Mouse (Mus musculus) cerebellum, postnatal 36 days (tissue): ENCODE measurements at regions not wholly inside any gene's neighbourhood (a gene's known extent, or its start where the extent isn't known, plus 50 kb on each side); places are given as distances from the start of the nearest gene placed in this dataset.
A peak's percentile ranks its signal among the peaks of the same experiment; 100 is the strongest.

Source experiments
- DNase-seq, 2 experiments: peaks; one replicate each; pipeline ENCODE4 v3.0.0; 2021 to 2022; ENCODE audit warnings: mixed read lengths in 2 of 2

DNA sequence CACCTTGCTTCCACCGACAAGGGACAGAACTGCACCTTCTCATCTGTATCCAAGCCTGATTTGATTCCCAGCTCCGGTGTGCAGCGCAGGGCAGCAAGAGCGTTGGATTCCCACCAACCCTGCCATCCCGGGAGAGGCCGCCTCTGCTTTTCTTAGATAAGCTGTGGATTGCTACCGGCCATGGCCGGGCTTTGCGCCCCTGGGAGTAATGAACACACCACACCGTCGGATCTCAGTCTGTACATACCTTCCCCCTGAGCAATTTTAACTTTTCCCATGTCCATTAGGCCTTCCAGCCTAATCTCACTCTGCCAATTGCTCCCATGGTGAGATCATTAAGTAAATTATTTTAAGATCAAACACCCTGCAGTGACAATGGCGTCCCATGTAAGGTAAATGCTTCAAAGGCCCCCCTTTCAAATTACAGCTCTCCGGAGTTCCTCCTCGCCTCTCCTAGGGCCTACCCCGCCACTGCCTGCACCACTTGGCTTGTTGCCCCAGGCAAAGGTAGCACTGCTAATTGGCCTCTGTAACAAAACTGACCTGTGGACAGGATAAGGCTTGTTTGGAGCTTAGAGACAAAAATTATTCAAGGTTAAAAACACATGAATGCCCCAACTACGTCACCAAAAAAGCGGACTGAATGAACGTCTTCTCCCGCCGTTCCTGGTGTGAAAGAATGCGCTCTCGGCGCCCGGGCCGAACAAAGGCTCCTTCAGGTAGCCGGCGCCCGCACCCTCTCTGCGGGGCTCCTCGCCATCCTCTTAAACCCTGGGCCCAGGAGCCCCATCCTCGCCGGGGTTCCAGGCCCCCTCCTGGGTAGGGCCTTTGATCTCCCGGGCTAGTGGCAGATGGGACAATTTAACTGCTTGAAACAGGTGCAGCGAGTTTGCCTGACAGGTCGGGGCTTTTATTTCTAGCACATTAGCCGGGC, 228.5 kb upstream of the Sp4 start:
- peak in 1 of 2 experiments; percentile 4 for DNase-seq

DNA sequence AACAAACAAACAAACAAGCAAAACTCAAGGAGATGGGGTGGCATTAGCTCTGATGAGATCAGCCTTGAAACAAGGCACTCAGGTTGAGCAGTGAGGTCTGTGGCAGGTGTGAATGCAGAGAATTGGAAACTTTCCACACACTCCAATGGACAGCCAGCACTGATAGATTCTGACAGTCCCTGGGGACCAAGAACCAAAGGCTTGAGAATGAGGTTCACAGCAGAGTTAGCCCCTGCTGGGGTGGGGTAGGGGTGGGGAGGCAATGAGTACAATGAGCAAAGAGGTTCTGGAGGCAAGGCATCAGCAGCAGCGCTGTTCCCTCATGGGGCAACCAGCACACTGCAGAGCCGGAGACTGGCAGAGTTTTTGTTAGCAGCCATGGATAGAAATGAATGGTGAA, 220.5 kb upstream of the Sp4 start:
- no peak for DNase-seq

DNA sequence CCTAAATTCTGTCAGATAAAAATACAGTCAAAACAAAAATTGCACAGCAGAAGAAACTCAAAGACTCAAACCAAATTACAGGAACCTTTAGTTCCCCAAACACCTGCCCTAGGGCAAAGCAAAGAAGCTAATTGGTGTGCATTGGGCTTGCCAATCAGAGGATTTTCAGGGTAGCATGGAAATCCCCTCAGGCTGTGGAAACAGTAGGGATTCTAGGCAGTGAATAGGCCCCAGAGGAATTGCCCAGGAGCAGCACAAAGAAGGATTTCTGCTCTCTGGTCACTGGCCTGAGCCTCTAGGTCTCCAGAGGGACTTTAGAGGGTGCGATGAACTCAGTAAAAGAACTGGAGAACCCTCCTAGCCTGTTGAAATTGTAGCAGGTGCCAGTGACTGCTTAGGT, 220.1 kb upstream of the Sp4 start:
- DNase-seq = no peak

DNA sequence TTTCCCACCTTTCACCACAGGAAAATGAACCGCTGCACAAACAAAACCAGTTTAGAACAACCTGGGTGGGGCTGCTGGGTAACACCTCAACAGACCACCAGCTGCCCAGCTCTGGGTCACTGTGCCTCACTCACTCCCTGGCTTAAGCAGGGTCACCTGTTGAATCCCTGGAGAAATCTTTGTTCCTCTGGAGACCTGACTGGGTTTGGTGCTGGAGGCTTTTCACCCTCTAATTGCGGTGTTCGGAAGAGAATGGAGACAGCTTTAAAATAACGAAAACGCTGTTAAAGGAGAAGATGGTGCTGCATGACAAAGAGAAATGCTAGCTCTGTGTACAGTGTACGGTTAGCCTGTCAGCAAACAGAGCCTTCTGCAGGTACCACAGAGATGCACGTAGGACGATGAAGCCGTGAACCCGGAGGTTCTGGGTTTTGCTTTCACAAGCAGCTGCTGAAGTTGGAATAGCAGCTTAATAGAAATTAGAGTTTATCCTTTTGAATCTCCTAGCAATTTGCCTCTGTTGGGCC, 218.6 kb upstream of the Sp4 start:
- no peak for DNase-seq

DNA sequence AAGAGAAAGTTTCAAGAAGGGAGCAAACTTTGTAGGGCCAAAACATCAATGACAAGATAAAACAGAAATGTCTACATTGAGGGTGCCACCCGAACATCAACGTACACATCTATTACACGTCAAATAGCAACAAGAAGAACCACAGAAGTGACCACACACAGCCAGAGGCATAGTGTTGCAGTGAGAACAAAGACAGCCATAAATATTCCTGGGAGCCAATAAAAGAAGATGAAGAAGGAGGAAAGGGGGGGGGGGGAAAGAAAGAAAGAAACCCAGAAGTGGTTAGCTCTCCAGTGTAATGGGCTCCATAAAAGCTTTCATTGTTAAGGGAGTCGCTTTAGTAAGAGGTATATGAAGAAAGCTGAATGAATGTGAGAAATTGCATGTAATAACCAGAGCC, 209.7 kb upstream of the Sp4 start:
- no peak for DNase-seq

DNA sequence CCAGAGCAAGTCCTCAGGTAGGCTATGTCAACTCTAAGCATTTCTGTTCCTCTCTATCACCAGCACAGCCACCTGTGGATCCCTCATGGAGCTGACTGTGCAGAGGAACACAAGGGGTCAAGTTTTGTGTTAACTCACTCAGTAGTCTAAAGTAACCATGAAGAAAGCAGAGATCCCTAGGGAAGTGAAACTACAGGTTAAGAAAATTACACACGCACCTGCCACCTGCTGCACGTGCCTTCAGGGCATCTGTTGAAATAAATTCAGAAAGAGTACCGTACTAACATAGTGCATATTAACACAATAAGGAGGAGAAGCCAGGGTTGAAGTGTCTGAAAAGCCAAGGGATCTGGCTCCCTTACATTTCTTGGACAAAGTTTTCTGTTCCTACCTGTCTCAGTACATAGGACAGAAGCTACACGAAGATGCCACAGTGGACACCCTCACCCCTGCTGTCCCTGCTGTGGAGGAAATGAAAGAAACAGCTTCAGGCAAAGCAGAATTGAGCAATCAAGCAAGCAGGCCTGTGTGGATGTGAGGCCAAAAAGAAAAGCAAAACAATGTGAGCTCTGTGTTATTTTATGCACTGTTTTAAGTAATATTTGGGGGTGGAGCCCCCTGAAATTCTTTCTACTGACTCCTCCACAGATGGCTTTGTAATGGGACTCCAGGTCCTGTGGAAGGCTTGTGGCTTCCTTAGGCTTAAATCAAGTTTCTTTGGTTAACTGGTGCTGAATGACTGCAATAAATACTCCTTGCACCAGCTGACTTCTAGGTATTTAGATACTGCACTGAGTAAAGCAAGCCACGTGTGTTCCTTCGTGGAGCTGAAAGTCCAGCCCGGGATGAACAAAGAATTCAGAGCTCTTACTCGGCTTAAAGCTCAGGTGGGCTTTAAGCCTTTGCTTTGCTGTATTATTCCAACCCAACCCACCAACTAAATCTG, 208.0 kb upstream of the Sp4 start:
- no peak for DNase-seq

DNA sequence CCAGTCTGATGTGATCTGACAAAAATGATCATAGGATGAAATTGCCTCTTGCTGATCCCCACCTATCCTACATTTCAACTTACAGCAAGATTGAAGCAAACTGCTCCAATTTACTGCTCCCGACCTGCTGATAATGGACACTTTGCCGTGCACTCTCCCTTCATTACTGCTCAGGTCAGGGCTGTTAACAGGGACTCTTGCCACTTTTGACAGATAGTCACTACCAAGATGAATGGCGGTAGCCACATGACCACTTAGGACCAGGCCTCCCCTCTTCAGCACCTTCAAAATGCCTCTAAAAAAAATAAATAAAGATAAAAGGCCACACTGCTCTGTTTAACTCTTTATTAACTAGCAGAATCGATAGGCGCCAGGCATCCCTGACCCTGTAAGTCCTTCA, 199.2 kb upstream of the Sp4 start:
- no peak for DNase-seq

DNA sequence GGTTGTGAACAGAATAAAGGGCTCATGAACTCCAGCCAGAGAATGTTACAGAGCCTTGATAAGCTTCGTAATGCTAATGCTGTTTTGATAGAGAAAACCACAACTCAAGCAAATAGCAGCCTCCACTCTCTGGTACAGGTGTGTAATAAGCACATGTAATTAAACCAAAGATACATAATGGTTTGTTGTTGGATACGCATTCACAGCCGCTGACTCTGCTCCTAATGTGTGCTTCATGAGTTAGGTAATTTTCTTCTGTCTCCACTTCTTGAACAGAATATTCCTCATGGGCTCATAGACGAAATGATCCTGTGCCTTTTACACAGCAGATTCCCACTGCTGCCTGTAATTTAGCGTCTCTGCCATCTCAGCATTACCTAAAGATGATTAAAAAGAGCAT, 186.8 kb upstream of the Sp4 start:
- no peak for DNase-seq

DNA sequence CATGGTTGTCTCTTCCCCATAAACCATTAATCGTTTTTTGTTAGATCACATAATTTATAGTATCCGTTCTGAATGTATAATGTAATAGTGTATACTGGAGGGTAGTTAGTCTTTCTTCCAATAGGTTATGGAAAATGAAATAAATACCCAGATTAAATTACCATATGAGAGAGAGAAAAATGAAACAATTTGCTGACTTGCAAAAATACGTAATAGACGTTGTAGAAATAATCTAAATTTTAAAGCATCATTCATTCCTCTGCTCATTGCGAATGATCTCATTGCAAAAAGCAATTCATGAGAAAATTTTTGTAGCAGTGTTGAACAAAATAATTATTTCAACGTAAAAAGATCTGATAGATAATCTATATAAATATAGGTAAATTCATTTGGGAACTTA, 185.2 kb upstream of the Sp4 start:
- DNase-seq = no peak

DNA sequence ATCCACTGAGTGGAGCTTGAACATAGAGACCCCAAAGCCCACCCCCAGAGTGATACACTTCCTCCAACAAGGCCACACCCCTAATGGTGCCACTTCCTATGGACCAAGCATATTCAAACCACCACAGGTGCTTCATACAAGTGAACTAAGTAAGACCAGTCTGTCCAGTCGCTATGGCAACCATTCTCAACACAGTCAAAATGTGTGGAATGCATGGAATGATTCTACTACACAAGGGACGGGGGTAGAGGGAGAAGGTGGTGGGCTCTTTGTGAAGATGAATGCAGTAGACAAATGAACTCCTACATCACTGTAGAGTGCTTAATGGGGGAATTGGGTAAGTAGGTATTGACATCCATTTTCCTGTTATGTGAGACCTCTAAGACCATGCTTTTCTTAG, 180.1 kb upstream of the Sp4 start:
- DNase-seq = no peak

DNA sequence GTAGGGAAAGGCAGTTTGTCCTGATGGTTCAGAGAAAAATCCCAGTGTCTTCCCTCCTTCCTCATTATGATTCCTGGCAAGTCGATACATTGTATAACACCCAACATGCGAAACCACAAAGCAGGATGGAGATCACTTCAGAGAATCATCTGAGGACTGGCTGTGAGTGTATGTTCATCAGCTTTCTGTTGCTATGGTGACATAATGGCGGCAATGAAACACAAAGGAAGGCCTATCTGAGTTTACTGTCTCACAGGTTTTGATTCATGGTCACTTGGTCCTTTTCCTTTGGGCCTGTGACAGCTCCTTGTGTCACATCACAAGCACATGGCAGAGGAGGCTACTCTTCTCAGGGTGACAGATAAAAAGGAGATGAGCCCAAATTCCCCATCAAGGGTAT, 173.5 kb upstream of the Sp4 start:
- DNase-seq = no peak

DNA sequence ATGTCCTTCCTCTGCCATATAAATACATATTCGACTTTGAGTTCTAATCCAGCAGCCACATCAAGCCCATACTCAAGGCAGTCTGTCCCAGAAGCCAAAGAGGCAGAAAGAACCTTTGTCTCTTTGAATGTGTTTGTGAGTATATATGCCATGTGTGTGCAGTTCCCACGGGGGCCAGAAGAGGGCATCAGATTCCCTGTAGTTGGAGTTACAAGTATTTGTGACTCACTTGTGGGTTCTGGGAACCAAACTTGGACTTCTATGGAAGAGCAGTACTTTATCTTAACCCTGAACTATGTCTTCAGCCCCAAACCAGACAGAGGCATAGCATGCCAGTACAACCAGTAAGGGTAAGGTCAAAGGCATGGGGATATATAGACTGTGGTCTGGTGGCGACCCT, 165.6 kb upstream of the Sp4 start:
- DNase-seq = no peak

DNA sequence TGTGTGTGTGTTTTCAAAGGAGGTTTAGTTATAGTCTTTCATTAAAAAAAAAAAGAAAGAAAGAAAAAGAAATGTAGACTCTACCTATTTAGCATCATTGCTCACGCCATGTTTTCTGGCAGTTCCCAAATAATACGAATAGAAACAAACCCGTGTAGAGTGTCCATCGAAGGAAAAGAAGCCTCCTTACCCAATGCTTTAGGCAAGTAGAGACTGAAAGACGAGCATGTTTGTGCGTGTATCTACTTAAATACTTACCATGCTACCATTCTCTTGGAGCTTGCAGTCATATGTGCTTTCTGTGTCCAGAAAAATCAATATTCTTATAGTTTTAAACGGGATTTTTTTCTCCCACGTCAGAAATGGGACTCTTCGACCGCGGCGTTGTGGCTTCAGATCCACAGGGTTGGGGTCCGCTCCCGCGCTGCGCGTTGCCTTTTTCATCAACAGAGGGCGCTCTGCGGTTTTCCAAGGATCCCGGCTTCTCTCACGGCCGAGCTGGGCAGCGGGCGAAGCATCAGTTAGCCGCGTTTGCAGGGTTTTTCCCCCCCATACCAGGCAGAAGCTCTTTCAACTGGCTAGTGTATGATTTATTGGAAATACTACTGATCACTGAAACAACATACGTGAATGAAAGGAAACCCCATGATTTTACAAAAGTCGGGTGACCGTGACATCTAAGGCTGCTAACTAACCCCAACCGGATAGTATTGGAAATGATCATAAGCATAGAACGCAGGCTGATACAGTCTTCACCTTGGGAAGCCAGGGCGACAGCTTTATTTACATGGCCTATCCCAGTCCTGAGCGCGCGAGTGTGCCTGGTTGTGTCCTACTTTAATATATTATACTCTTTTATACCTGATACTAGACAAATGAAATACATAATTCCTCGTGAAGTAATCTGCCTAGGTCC, 156.5 kb upstream of the Sp4 start:
- DNase-seq = peak; percentile 56 to 66

DNA sequence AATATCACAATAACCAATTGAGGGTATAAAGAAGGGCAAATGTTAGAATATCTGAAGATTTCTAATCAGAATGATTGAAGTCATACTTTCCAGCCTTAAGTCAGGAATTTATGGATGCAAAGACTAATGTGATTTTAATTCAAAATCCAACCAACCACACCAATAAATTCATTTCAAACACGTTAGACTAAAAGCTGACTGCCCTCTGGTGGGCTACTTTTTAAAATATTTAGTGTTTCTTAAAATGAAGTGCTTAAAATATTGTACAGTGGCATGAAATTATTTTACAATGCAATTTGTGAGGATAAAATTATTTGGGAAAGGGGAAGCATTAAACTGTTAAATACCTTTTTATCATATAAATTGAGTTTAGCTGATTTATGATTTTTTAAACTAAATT, 154.4 kb upstream of the Sp4 start:
- no peak for DNase-seq

DNA sequence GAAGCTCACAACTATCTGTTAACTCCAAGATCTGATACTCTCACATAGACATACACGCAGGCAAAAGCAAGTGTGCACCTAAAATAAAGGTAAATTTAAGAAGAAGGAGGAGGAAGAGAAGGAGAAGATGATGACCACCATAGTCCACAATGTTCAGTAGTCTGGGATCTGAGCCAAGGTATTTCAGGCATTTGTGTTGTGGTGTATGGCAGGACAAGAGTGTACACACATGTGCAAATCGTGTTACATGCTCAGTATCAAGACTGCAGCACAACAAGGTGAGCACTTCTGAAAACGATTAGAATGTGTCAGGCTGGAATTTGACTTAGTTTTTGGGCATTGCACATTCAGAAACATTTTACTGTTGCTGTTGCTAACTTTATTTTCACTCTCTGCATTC, 138.4 kb upstream of the Sp4 start:
- no peak for DNase-seq

DNA sequence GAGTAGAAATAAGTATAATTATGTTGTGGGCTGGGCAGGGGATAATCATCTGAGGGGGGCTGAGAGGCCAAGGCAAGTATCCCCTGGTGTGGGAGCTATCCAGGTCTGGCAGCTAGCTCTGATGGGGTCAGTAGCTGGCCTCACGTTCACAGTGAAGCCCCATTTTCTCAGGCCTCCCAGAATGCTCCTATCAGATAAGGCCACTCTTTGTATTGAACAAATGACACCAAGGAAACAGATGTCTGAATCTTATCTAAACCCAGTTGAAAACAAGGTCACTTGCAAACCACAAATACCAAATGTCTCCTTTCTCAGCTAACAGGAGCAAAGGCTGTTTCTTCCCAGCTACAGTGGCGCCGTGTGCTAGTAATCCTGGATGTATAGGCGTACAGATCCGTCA, 137.6 kb upstream of the Sp4 start:
- no peak for DNase-seq

DNA sequence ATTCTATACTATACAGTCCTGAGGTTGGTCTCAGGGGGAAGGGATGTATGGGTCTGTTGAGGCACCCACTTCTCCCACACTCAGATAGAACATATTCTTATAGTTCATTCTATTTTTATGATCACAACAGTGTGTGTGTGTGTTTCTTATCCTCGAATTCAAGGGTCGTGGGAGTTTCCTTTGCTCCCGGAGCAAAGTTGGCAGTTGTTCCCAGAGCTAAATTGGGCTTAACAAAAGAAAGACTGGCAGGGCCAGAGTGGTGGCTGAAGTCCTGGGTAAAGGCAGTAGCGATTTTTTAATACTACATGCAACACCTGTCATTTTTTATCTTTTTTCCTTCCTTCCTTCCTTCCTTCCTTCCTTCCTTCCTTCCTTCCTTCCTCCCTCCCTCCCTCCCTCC, 131.5 kb upstream of the Sp4 start:
- no peak for DNase-seq

DNA sequence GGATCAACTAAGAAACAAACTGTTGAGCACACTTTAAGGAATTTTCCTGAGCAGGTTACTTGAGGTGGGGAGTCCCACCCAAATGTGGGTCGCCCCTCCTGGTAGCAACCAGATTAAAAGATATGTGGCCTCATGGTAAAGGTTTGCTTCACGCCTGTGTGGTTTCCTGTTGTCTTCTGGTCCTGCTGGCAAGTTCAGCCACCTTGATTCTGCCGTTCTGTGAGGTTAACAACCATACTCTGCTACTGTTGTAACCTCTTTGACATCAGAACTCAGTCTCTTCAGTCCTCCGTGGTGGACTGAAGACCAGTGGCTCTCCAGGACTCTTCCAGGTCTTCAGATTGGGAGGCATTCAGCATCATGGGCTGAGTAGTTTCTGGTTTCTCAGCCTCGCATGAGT, 127.1 kb upstream of the Sp4 start:
- DNase-seq = no peak

DNA sequence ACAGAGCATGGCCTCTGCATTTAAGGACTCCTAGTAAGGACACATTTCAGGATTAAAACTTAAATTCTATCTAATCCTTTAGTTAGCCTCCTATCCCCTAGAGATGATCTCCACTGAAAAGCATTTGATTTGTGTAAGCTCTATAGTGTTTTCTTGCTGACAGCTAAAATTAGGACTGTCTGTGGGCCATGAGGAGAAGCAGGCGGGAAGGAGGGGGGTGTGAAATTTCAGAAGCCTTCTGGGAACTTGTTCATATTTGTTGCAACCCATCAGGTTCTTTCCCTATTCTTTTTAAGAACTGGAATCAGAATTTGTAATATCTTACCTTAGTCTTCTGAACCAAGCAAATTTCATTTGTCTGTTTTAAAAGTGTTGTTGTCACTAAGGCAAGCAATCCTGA, 114.7 kb upstream of the Sp4 start:
- DNase-seq = no peak

DNA sequence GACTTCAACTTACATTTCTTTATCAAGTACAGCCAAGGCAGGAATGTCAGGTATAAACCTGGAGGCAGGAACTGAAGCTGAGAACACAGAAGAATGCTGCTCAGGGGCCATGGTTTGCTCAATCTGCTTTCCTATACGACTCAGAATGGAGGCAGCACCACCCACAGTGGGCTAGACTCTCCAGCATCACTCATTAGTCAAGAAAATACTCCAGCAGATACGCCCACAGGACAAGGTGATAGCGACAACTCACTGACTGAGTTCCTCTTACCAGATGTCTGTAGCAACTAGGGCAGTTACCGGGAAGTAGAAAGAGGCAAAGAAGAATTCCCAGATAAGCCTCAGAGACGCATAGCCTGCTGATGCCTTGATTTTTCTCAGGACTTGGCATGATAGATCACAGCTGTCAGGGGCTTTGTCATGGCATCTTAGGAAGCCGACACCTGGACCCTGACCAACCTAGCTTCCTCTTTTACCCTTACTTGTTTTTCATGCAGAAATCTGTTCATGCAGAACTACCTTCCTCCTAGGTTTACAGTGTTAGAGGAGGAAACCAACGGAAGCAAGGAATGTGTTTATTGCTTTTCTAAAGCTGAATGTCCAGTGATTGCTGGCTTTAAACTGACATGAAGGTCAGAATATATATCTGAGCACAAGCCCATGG, 110.7 kb upstream of the Sp4 start:
- DNase-seq = no peak

DNA sequence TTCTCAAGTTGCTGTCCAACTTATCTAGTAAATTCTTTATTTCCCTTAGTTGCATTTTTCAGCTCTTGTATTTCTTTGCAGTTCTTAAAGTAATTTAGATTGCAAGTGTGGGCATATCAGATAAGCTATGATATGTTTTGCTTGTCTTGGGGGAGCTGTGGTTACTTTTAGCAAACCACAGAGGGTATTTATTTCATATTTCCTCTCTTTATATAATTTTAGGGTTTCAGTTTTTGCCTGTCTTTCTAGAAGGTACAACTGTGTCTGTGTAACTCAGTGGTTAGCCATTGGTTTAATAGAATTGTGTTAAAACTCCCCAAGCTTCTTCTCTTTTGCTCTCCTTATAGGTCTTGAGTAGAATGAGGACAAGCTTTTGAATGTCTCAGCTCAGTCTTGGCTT, 109.7 kb upstream of the Sp4 start:
- no peak for DNase-seq

DNA sequence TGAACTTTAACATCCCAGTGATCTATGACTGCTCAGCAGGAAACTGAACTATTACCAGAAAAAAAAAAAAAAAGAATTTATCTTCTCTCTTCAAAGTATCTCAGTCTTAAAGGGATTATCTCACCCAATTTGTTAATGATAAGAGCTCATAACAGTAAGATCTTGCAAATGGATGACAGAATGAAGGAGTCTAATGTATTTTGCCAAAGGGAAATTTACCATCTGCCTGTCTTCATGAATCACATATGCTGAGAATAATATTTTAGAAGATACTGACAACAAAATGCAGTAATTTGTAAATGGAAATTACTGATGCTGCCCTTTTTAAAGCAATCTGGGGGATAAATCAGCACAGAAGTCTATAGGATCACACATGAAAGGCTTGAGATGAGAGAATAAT, 103.9 kb upstream of the Sp4 start:
- DNase-seq = no peak
